Mouse (Mus musculus) kidney, adult 2 months (tissue): ENCODE data around the gene Gpi1. TPM values are rescaled to one million over a fixed set of nuclear protein-coding genes. Genes with fewer than 3 reads are reported as not detected.

Experiments
- DNase-seq: peaks from one replicate; pipeline ENCODE4 v3.0.0; 2021
- H3K27ac ChIP-seq: fragments of 200-500 bp; 2 replicates; pipeline ENCODE4 v1.5.1; 2012; ENCODE audit warnings: low read depth, low read length, control low read depth, inconsistent platforms; ENCODE audit not compliant: insufficient read depth
- H3K27me3 ChIP-seq: fragments of 200-500 bp; replicated peaks from 2 replicates; pipeline ENCODE4 v1.6.1; 2012; ENCODE audit warnings: mild to moderate bottlenecking, moderate library complexity, low read length, inconsistent platforms; ENCODE audit not compliant: control insufficient read depth, insufficient read depth
- H3K36me3 ChIP-seq: fragments of 200-500 bp; 2 replicates; pipeline ENCODE4 v1.6.1; 2012; ENCODE audit warnings: mild to moderate bottlenecking, moderate library complexity, low read length, inconsistent platforms; ENCODE audit not compliant: control insufficient read depth, insufficient read depth
- H3K4me1 ChIP-seq: fragments of 200-500 bp; 2 replicates; pipeline ENCODE4 v1.6.1; 2011; ENCODE audit warnings: low read length; ENCODE audit not compliant: control insufficient read depth, insufficient read depth
- H3K4me3 ChIP-seq: fragments of 200-500 bp; 2 replicates; pipeline ENCODE4 v1.5.1; 2011; ENCODE audit warnings: mild to moderate bottlenecking, low read depth, low read length, control low read depth; ENCODE audit not compliant: insufficient read depth
- CTCF ChIP-seq: fragments of 200-500 bp; conservative IDR thresholded peaks from 2 replicates; pipeline ENCODE4 v1.5.1; 2011; ENCODE audit warnings: low read depth, mild to moderate bottlenecking, control low read depth, low read length, moderate library complexity, mixed read lengths; ENCODE audit not compliant: insufficient read depth, insufficient read length
- POLR2A ChIP-seq: fragments of 200-500 bp; IDR thresholded peaks from one replicate; pipeline ENCODE4 v1.6.1; 2011; ENCODE audit warnings: low read depth, low read length, control low read depth
- WGBS: fragments of 180-500 bp; shearing (Covaris S2); methylation state at CpG from one replicate; pipeline ENCODE4 v1.1.7; 2018; 5-methylcytosine and 5-hydroxymethylcytosine counted together
- polyA plus RNA-seq: library from polyadenylated mRNA; depleted of rRNA; stranded (reverse); fragments of >200 nt; gene quantifications from 2 replicates; pipeline ENCODE4 v1.2.3, GENCODE M21; 2012; rRNA removed

Gpi1 gene
- polyA plus RNA-seq = 413 and 444 TPM in 2 replicates

GRCm38 (mm10) chr7:34230116-34230515, at the start of gene Gpi1:
Gpi1 (minus strand) TSS chr7:34230336.
- peak within 1 kb of the TSS; percentile 92 for H3K27ac ChIP-seq

GRCm38 (mm10) chr7:34277656-34278055, 47.5 kb upstream of the Gpi1 start:
- H3K27me3 ChIP-seq = no peaks in the 10 kb centered on the region
- H3K4me1 ChIP-seq = no peaks in the 10 kb centered on the region
- no peak overlapping the region for H3K4me3 ChIP-seq
- TF ChIP-seq POLR2A (no peak), CTCF (no peak)
- no peak overlapping the region for H3K27ac ChIP-seq
- H3K36me3 ChIP-seq = no peaks in the 10 kb centered on the region
- no peak for DNase-seq
- WGBS = 96% methylated on average over 2 of the region's 2 CpGs

More at GRCm38 (mm10) chr7:34230116-34230515, at the start of gene Gpi1:
- H3K4me1 ChIP-seq = peaks cover 7% of the 10 kb centered on the region; the same call in 1 of the 2 replicates
- no peaks in the 10 kb centered on the region for H3K27me3 ChIP-seq
- H3K4me3 ChIP-seq = peak within 1 kb of the TSS; percentile 81
- DNase-seq = peak; percentile 91
- under 1% methylated on average over 39 of the region's 39 CpGs for WGBS
- H3K36me3 ChIP-seq = peaks cover 2% of the 10 kb centered on the region; the same call in 1 of the 2 replicates
- TF ChIP-seq POLR2A (peak; percentile 93), CTCF (peak; percentile 24; the same call in 1 of the 2 replicates)

GRCm38 (mm10) chr7:34276066-34276465, 45.9 kb upstream of the Gpi1 start:
- Histone ChIP-seq H3K4me1 (no peaks in the 10 kb centered on the region; the same call in 1 of the 2 replicates), H3K4me3 (no peak overlapping the region), H3K27ac (no peak overlapping the region), H3K27me3 (no peaks in the 10 kb centered on the region), H3K36me3 (no peaks in the 10 kb centered on the region)
- no peak for DNase-seq
- no peak for TF ChIP-seq POLR2A
- no peak for TF ChIP-seq CTCF
- WGBS = 86% methylated on average over 3 of the region's 3 CpGs

GRCm38 (mm10) chr7:34272465-34272864, 42.3 kb upstream of the Gpi1 start:
- H3K36me3 ChIP-seq = no peaks in the 10 kb centered on the region
- WGBS = 66% methylated on average over 4 of the region's 4 CpGs
- no peak overlapping the region for H3K4me3 ChIP-seq
- no peak for DNase-seq
- H3K27me3 ChIP-seq = no peaks in the 10 kb centered on the region
- peaks cover under 1% of the 10 kb centered on the region; the same call in 1 of the 2 replicates for H3K4me1 ChIP-seq
- H3K27ac ChIP-seq = no peak overlapping the region
- no peak for TF ChIP-seq CTCF
- no peak for TF ChIP-seq POLR2A

- Histone ChIP-seq H3K27me3 (no peaks in the 10 kb centered on the region), H3K36me3 (no peaks in the 10 kb centered on the region), H3K4me3 (no peak overlapping the region), H3K27ac (no peak overlapping the region; the same call in 1 of the 2 replicates), H3K4me1 (peaks cover 13% of the 10 kb centered on the region)
- no peak for DNase-seq
- no peak for TF ChIP-seq POLR2A
- 65% methylated on average over 1 of the region's 1 CpGs for WGBS
Measured at GRCm38 (mm10) chr7:34268463-34268862, 38.3 kb upstream of the Gpi1 start.

- Histone ChIP-seq H3K4me1 (peaks cover 13% of the 10 kb centered on the region), H3K36me3 (no peaks in the 10 kb centered on the region; the same call in none of the 2 replicates), H3K27ac (peak overlapping the region; percentile 6; the same call in 1 of the 2 replicates), H3K4me3 (no peak overlapping the region), H3K27me3 (no peaks in the 10 kb centered on the region)
- DNase-seq = no peak
- TF ChIP-seq CTCF = no peak
- TF ChIP-seq POLR2A = no peak
Measured at GRCm38 (mm10) chr7:34266421-34266820, 36.3 kb upstream of the Gpi1 start.

GRCm38 (mm10) chr7:34265876-34266346, 35.8 kb upstream of the Gpi1 start:
- H3K4me3 ChIP-seq = no peak overlapping the region
- no peaks in the 10 kb centered on the region; the same call in none of the 2 replicates for H3K36me3 ChIP-seq
- H3K4me1 ChIP-seq = peaks cover 13% of the 10 kb centered on the region
- H3K27me3 ChIP-seq = no peaks in the 10 kb centered on the region
- DNase-seq = peak; percentile 87
- 25% methylated on average over 5 of the region's 5 CpGs for WGBS
- peak; percentile 84 for TF ChIP-seq CTCF
- no peak for TF ChIP-seq POLR2A
- no peak overlapping the region for H3K27ac ChIP-seq

- no peak for DNase-seq
- Histone ChIP-seq H3K4me1 (peaks cover 13% of the 10 kb centered on the region), H3K4me3 (no peak overlapping the region), H3K27me3 (no peaks in the 10 kb centered on the region), H3K36me3 (peaks cover 3% of the 10 kb centered on the region), H3K27ac (no peak overlapping the region)
- TF ChIP-seq POLR2A = no peak
- no peak for TF ChIP-seq CTCF
- WGBS = 82% methylated on average over 5 of the region's 5 CpGs
Measured at GRCm38 (mm10) chr7:34263437-34263836, 33.3 kb upstream of the Gpi1 start.
